Comparison of ENCODE assay signal across 12 mouse cellular contexts in the genomic region with DNA sequence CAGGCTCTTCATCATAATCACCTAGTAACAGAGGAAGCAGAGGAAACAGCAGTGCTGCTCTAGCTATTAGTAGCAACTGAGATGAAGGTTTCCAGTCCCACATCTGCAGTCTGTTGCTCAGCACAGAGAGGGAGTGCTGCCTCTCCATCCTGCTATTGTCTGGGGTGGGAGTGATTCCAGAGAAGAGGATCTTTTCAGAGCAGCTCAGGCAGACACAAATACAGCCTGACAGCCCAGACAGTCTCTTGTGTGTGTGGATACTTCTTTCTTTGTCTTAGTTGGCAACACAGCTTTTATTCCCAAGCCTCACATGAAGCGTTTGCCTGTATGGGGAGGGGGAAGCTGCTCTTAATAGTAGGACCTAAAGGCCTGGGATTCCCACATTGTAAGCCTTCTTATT.
DNase-seq lines count a peak whose midpoint lies in the region; ATAC-seq and TF ChIP-seq lines count a peak whose summit lies in the region.
"Had no signal": no experiment of that assay in that cellular context is flagged by ENCODE, and none has a peak within 500 bp of the region (broad histone marks: within the 10 kb centered on the region; RNA-seq: fewer than 3 reads in every experiment).

No protein-coding gene starts in this region.

- no peaks in the 10 kb centered on the region for H3K36me3 ChIP-seq in forebrain, embryonic 15.5 days
- H3K36me3 ChIP-seq in thymus, adult 2 months (ENCODE audit: control insufficient read depth, insufficient read depth, low read length): no peaks in the 10 kb centered on the region

- no peak overlapping the region for H3K4me2 ChIP-seq in forebrain, embryonic 15.5 days (replicated peaks)

- WGBS in forebrain, embryonic 15.5 days: 17% methylated on average over 1 of the region's 1 CpGs
- 63% methylated on average over 1 of the region's 1 CpGs for WGBS in thymus, adult 2 months

- H3K4me1 ChIP-seq in forebrain, embryonic 15.5 days: no peaks in the 10 kb centered on the region
- H3K4me1 ChIP-seq in thymus, adult 2 months (replicated peaks; ENCODE audit: control insufficient read depth, insufficient read depth, low read length): no peaks in the 10 kb centered on the region

- no peaks in the 10 kb centered on the region for H3K27me3 ChIP-seq in forebrain, embryonic 15.5 days
- no peaks in the 10 kb centered on the region for H3K27me3 ChIP-seq in thymus, adult 2 months (ENCODE audit: control insufficient read depth, insufficient read depth, low read length)

- TF ChIP-seq CTCF in thymus, adult 2 months (IDR thresholded peaks at IDR 0.05; ENCODE audit: borderline replicate concordance, control insufficient read depth, extremely low read depth, insufficient read depth, low read length, poor library complexity): no peak
- TF ChIP-seq CTCF in left cerebral cortex, adult 2 months (IDR thresholded peaks at IDR 0.05): no peak

- intact Hi-C loops in left cerebral cortex, adult 2 months (cut with DNase I): no loop called here

- no peaks in the 10 kb centered on the region for H3K9me3 ChIP-seq in forebrain, embryonic 15.5 days

- H3K27ac ChIP-seq in forebrain, embryonic 15.5 days (replicated peaks): no peak overlapping the region
- H3K27ac ChIP-seq in thymus, adult 2 months (ENCODE audit: control insufficient read depth, insufficient read depth, low read length): no peak overlapping the region
- H3K27ac ChIP-seq in left cerebral cortex, adult 2 months: no peak overlapping the region

- no peak overlapping the region for H3K9ac ChIP-seq in forebrain, embryonic 15.5 days (replicated peaks)
- H3K9ac ChIP-seq: liver, postnatal 0 days had no signal

- DNase-seq in heart, adult 11 months: peak; percentile 88
- DNase-seq in heart, postnatal 4 days: no peak
- peak; percentile 89 for DNase-seq in Muller cell, postnatal 12 days (ENCODE audit: inconsistent ontology term)
- DNase-seq in mesoderm, embryonic 11.5 days (ENCODE audit: low read depth, low spot score): peak; percentile 16
- no peak for DNase-seq in thymus, adult 2 months
- DNase-seq in left cerebral cortex, adult 2 months (ENCODE audit: extremely low spot score in 1 of 2, low spot score in 2 of 2): no peak
- DNase-seq: adrenal gland, postnatal 10 days; cerebellum, postnatal 14 days; heart, postnatal 36 days; liver, postnatal 0 days had no signal

- TF ChIP-seq POLR2A in thymus, adult 2 months (IDR thresholded peaks at IDR 0.05; ENCODE audit: control insufficient read depth, extremely low read depth, insufficient read depth, low read length, poor library complexity): no peak

- peak; percentile 72 for ATAC-seq in forebrain, embryonic 15.5 days (replicated peaks)
- ATAC-seq in CD4-positive, CD25-positive, alpha-beta regulatory T cell, adult 4 months: no peak
- ATAC-seq: liver, postnatal 0 days had no signal

- no peak overlapping the region for H3K4me3 ChIP-seq in forebrain, embryonic 15.5 days
- no peak overlapping the region for H3K4me3 ChIP-seq in thymus, adult 2 months (ENCODE audit: control insufficient read depth, insufficient read depth, low read length)
- H3K4me3 ChIP-seq in left cerebral cortex, adult 2 months: no peak overlapping the region

Comparison
In these comparisons a context has a peak if more than half of its experiments do, and no peak if none do; other contexts are left out.
1. DNase-seq: peak in heart, adult 11 months (single experiment), Muller cell, postnatal 12 days (single experiment) and mesoderm, embryonic 11.5 days (single experiment); none in heart, postnatal 4 days (single experiment), thymus, adult 2 months (single experiment) and left cerebral cortex, adult 2 months (0 of 2).